Mouse (Mus musculus) midbrain, postnatal 0 days (tissue): ENCODE measurements around the gene Tbx21. TPM values are rescaled to one million over a fixed set of nuclear protein-coding genes. Genes with fewer than 3 reads are reported as not detected.
A peak's percentile ranks its signal among the peaks of the same experiment; 100 is the strongest.

ENCODE experiments used
- ATAC-seq: fragments of 200-750 bp; cut with Nextera tagmentation; 2 replicates; pipeline ENCODE4 v1.8.0; 2017; ENCODE audit warnings: moderate number of reproducible peaks, mild to moderate bottlenecking, moderate TSS enrichment, moderate library complexity; ENCODE audit not compliant: low FRiP score
- DNase-seq: peaks from one replicate; pipeline ENCODE4 v3.0.0-alpha.2; 2015; ENCODE audit warnings: low spot score
- H3K27ac ChIP-seq: fragments of 300-500 bp; sonication (generic); 2 replicates; pipeline ENCODE4 v1.5.1; 2014; ENCODE audit warnings: low read depth, mild to moderate bottlenecking, low read length, mixed read lengths
- H3K27me3 ChIP-seq: fragments of 300-500 bp; sonication (generic); 2 replicates; pipeline ENCODE4 v1.6.1; 2014; ENCODE audit warnings: low read length, control low read depth, mixed read lengths; ENCODE audit not compliant: insufficient read depth
- H3K36me3 ChIP-seq: fragments of 300-500 bp; sonication (generic); 2 replicates; pipeline ENCODE4 v1.6.1; 2014; ENCODE audit warnings: low read length, control low read depth, mixed read lengths; ENCODE audit not compliant: insufficient read depth
- H3K4me1 ChIP-seq: fragments of 300-500 bp; sonication (generic); 2 replicates; pipeline ENCODE4 v1.6.1; 2014; ENCODE audit warnings: mild to moderate bottlenecking, control low read depth, antibody characterized with exemption, low read length, mixed read lengths; ENCODE audit not compliant: insufficient read depth
- H3K4me2 ChIP-seq: fragments of 300-500 bp; sonication (generic); 2 replicates; pipeline ENCODE4 v1.6.1; 2014; ENCODE audit warnings: low read depth, mild to moderate bottlenecking, low read length, mixed read lengths; ENCODE audit not compliant: poor library complexity, severe bottlenecking
- H3K4me3 ChIP-seq: fragments of 300-500 bp; sonication (generic); 2 replicates; pipeline ENCODE4 v1.5.1; 2014; ENCODE audit warnings: low read depth, mild to moderate bottlenecking, low read length, moderate library complexity
- H3K9ac ChIP-seq: fragments of 300-500 bp; sonication (generic); replicated peaks from 2 replicates; pipeline ENCODE4 v1.6.1; 2014; ENCODE audit warnings: mild to moderate bottlenecking, low read length, moderate library complexity, mixed read lengths; ENCODE audit not compliant: poor library complexity, severe bottlenecking
- H3K9me3 ChIP-seq: fragments of 300-500 bp; sonication (generic); 2 replicates; pipeline ENCODE4 v1.6.1; 2016; ENCODE audit warnings: low read length, control low read depth
- CTCF ChIP-seq: IDR thresholded peaks from 2 replicates; pipeline ENCODE4 v1.5.1; 2016; ENCODE audit warnings: antibody characterized with exemption, mild to moderate bottlenecking
- WGBS: fragments of 180-500 bp; shearing (Covaris S2); extraction: QIAGEN DNeasy Blood & Tissue Kit; methylation state at CpG from one replicate; pipeline ENCODE4 v1.1.7; 2014; 5-methylcytosine and 5-hydroxymethylcytosine counted together
- polyA plus RNA-seq: library from polyadenylated mRNA; unstranded; fragments of >200 nt; fragmentation: Nextera tagmentation; extraction: Ambion mirVana; gene quantifications from 2 replicates; pipeline ENCODE4 v1.2.1, GENCODE M21; 2015
- total RNA-seq: library from RNA; depleted of rRNA; stranded (reverse); fragments of >200 nt; gene quantifications from 2 replicates; pipeline ENCODE4 v1.2.3, GENCODE M21; 2014

Gene Tbx21
- total and polyA plus RNA-seq, 2 experiments from 2014 or later = 0.11 to 0.14 TPM

DNA sequence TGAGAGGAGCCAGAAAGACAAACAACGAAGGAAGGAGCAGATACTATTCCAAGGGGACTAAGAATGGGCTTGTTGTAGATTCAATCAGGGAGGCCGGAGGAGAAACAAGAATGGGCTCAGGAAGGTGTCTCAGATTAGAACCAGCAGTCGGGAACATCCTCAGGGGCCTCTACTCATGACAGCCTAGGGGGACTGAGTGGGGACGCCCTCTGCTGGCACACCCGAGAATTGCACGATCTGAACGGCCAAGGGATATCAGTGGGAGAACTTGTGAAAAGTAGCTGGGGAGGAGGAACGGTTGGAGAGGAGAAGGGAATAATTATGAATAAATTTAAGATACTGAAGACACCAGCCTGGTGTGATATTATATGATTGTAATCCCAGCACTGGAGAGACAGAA lies 31.6 kb upstream of the Tbx21 start:
- Histone ChIP-seq H3K36me3 (peaks cover 46% of the 10 kb centered on the region), H3K9ac (no peak overlapping the region)

DNA sequence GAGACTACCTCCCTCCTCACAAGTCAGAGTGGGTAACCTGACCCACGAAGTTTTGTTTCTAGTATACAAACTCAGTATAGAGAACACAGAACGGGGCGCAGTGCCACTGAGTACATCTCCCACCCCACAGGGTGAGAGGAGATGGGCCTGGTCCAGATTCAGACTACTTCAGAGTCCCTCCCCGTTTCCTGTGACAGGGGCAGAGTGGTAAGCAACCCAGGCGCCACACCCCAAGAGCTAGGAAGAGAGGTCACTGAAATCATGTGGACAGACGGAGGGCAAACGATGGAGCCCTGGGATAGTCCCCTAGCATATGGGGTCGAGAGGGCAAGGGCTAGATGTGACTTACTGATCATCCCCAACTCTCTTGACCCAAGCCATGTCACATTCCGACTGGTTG lies 30.8 kb upstream of the Tbx21 start:
- Histone ChIP-seq H3K4me2 (no peak overlapping the region), H3K27ac (no peak overlapping the region), H3K4me3 (no peak overlapping the region), H3K36me3 (peaks cover 46% of the 10 kb centered on the region), H3K27me3 (no peaks in the 10 kb centered on the region; the same call in 1 of the 2 replicates), H3K9me3 (no peaks in the 10 kb centered on the region), H3K9ac (no peak overlapping the region), H3K4me1 (peaks cover 4% of the 10 kb centered on the region; the same call in 1 of the 2 replicates)
- no peak for TF ChIP-seq CTCF
- DNase-seq (no peak), ATAC-seq (no peak)
- 82% methylated on average over 9 of the region's 9 CpGs for WGBS

More for the DNA sequence above, 31.6 kb upstream of the Tbx21 start:
- peaks cover 4% of the 10 kb centered on the region; the same call in 1 of the 2 replicates for H3K4me1 ChIP-seq
- ATAC-seq = no peak
- H3K4me2 ChIP-seq = no peak overlapping the region
- no peak overlapping the region for H3K4me3 ChIP-seq
- no peaks in the 10 kb centered on the region; the same call in 1 of the 2 replicates for H3K27me3 ChIP-seq
- peak; percentile 69 for DNase-seq
- 8% methylated on average over 8 of the region's 8 CpGs for WGBS
- peak; percentile 90 for TF ChIP-seq CTCF
- H3K27ac ChIP-seq = no peak overlapping the region
- H3K9me3 ChIP-seq = no peaks in the 10 kb centered on the region

DNA sequence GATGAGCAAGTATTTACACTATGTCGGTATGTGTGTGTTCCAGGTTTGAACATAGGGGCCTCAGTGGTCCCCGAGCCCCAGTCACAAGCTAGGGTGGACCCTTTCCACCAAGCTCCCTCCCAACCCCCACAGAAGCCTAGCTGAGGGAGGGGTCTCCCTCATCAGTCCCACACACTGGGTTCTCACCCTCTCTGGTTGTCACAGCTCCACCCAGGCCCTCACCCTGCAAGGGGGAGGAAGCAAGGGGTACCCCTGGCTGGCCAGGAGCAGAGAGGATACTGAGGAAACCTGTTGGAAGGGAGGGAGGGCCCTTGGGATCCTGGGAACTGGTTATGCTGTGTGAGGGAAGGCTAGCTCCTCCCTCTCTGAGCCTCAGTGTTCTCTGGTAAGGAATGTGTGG lies 30.2 kb upstream of the Tbx21 start:
- Histone ChIP-seq H3K9ac (no peak overlapping the region), H3K27me3 (no peaks in the 10 kb centered on the region; the same call in 1 of the 2 replicates), H3K9me3 (no peaks in the 10 kb centered on the region), H3K4me3 (no peak overlapping the region), H3K4me2 (no peak overlapping the region), H3K27ac (no peak overlapping the region), H3K4me1 (peaks cover 4% of the 10 kb centered on the region; the same call in 1 of the 2 replicates), H3K36me3 (peaks cover 46% of the 10 kb centered on the region)
- no peak for ATAC-seq
- no peak for DNase-seq
- no peak for TF ChIP-seq CTCF
- 93% methylated on average over 2 of the region's 2 CpGs for WGBS

DNA sequence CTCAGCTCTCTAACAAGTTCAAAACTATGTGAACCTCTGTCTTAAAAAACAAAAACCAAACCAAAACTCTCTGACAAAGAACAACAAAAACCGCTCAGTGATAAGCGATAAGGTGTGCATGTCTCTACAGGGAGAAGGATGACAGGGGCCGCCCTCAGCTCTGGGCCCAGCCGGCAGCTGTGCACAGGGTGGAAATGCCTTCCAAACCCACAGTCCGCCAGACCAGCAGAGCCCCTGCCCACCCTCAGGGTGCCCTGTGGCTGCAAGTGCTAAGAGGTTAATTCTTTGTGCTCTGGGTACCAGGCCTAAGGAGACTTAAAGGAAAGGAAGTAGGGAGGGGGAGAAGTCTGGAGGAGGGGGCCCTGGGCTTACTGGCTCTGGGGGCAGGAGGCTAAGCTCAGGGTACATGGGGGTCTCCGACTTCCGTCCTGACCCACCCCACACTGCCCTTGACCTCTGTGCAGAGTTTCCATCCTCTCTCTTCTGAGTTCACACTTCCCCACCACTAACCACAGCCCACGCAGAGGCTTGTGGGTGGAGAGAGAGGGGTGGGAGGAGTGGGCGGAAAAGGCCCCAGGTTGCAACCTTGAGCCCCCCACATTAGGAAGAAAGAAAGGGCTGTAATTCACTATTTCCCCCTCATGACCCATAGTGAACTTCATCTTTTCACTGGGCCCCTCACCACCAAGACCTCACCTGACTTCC lies 28.2 kb upstream of the Tbx21 start:
- Histone ChIP-seq H3K4me1 (no peaks in the 10 kb centered on the region), H3K9me3 (no peaks in the 10 kb centered on the region), H3K27ac (no peak overlapping the region), H3K36me3 (peaks cover 40% of the 10 kb centered on the region), H3K4me3 (no peak overlapping the region), H3K9ac (no peak overlapping the region), H3K4me2 (no peak overlapping the region), H3K27me3 (no peaks in the 10 kb centered on the region; the same call in 1 of the 2 replicates)
- TF ChIP-seq CTCF = no peak
- no peak for ATAC-seq
- DNase-seq = no peak
- WGBS = 80% methylated on average over 9 of the region's 9 CpGs

DNA sequence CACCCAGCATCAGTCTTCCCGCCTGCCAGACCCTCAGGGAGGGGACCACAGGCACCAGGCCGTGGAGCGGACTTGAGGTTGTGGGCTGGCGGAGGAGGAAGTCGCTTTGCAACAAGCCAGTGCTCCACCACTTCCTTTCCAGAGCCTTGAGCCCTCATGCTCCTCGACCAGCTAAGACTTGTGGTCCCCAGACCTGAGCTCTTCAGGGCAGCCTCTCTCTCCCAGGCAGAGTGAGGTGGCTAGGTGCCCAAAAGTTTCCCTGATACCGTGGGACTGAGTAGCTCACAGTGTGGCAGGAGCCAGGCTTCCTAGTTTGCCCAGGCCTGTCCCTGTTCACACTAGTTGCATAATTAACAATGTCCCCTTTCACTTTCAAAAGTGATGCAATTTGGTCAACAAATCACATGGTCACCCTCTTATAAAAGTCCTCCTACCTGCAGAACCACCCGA lies 27.1 kb upstream of the Tbx21 start:
- no peak for DNase-seq
- Histone ChIP-seq H3K27ac (no peak overlapping the region), H3K4me3 (no peak overlapping the region), H3K27me3 (no peaks in the 10 kb centered on the region; the same call in 1 of the 2 replicates), H3K36me3 (peaks cover 36% of the 10 kb centered on the region), H3K9me3 (no peaks in the 10 kb centered on the region), H3K9ac (no peak overlapping the region), H3K4me2 (no peak overlapping the region), H3K4me1 (no peaks in the 10 kb centered on the region)
- TF ChIP-seq CTCF = no peak
- no peak for ATAC-seq
- WGBS = 78% methylated on average over 8 of the region's 8 CpGs

DNA sequence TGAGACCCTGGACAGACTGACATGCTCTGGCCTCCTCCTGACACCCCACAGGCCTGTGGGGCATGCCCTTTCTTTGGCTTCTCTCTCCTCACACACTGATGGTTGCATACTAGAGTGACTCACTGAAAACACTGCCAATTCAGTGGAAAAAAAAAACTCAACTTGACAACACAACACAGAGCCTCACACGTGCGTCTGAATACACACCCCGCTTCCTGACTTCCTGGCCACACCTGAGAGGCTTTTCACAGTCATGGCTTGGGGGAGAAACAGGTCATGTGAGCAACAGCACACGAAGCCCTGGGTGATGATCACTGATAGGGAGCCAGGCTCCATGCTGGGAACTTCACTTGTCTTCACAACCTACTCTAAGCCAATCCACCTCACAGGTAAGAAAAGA lies 25.7 kb upstream of the Tbx21 start:
- H3K4me1 ChIP-seq = no peaks in the 10 kb centered on the region
- DNase-seq = no peak
- H3K27ac ChIP-seq = no peak overlapping the region
- no peak overlapping the region for H3K4me3 ChIP-seq
- ATAC-seq = no peak
- 88% methylated on average over 4 of the region's 4 CpGs for WGBS
- H3K27me3 ChIP-seq = no peaks in the 10 kb centered on the region; the same call in 1 of the 2 replicates
- no peak for TF ChIP-seq CTCF
- H3K36me3 ChIP-seq = peaks cover 37% of the 10 kb centered on the region
- no peak overlapping the region for H3K9ac ChIP-seq
- H3K4me2 ChIP-seq = no peak overlapping the region
- H3K9me3 ChIP-seq = no peaks in the 10 kb centered on the region
